Mouse (Mus musculus) lung, adult 2 months (tissue): ENCODE measurements around the gene Ring1.

Source experiments
- CTCF ChIP-seq: fragments of 200-500 bp; IDR thresholded peaks from 2 replicates; pipeline ENCODE4 v1.5.1; 2011; ENCODE audit warnings: mild to moderate bottlenecking, low read length, control low read depth; ENCODE audit not compliant: insufficient read depth
- POLR2A ChIP-seq: fragments of 200-500 bp; IDR thresholded peaks from 2 replicates; pipeline ENCODE4 v1.6.1; 2011; ENCODE audit warnings: low read depth, mild to moderate bottlenecking, control low read depth, low read length, borderline replicate concordance; ENCODE audit errors: extremely low read depth

- TF ChIP-seq CTCF: no peak
- TF ChIP-seq POLR2A: no peak
Observed at GRCm38 (mm10) chr17:34024861-34025755, 628 bp upstream of the Ring1 start.
